Mouse (Mus musculus): ENCODE measurements at regions not wholly inside any gene's neighbourhood (a gene's known extent, or its start where the extent isn't known, plus 50 kb on each side); places are given as distances from the start of the nearest gene placed in this dataset.

GRCm38 (mm10) chr2:71613216-71613615 lies 66.7 kb upstream of the Dlx2 start:
- DNase-seq = no peak
- TF ChIP-seq CTCF (conservative IDR thresholded peaks at IDR 0.05; ENCODE audit: insufficient read depth, insufficient read length, low read depth, low read length) = no peak
- no peak for TF ChIP-seq POLR2A (IDR thresholded peaks at IDR 0.05; ENCODE audit: low read depth, low read length)
- H3K27me3 ChIP-seq (replicated peaks; ENCODE audit: control insufficient read depth, insufficient read depth, low read length) = no peaks in the 10 kb centered on the region
- no peaks in the 10 kb centered on the region for H3K36me3 ChIP-seq (ENCODE audit: control insufficient read depth, insufficient read depth, low read length)
- WGBS = 66% methylated on average over 2 of the region's 2 CpGs
- H3K4me1 ChIP-seq (ENCODE audit: control insufficient read depth, insufficient read depth, low read length) = peaks cover 6% of the 10 kb centered on the region; the same call in 1 of the 2 replicates
- no peak overlapping the region for H3K4me3 ChIP-seq (ENCODE audit: insufficient read depth, low read depth, low read length)
- no peak overlapping the region for H3K27ac ChIP-seq (ENCODE audit: insufficient read depth, low read depth, low read length)

GRCm38 (mm10) chr2:71616526-71616925 lies 70.0 kb upstream of the Dlx2 start:
- Histone ChIP-seq H3K4me3 (ENCODE audit: insufficient read depth, low read depth, low read length) (no peak overlapping the region), H3K36me3 (ENCODE audit: control insufficient read depth, insufficient read depth, low read length) (no peaks in the 10 kb centered on the region), H3K27ac (ENCODE audit: insufficient read depth, low read depth, low read length) (no peak overlapping the region), H3K27me3 (replicated peaks; ENCODE audit: control insufficient read depth, insufficient read depth, low read length) (no peaks in the 10 kb centered on the region), H3K4me1 (ENCODE audit: control insufficient read depth, insufficient read depth, low read length) (no peaks in the 10 kb centered on the region; the same call in 1 of the 2 replicates)
- no peak for DNase-seq
- 88% methylated on average over 5 of the region's 5 CpGs for WGBS
- TF ChIP-seq POLR2A (IDR thresholded peaks at IDR 0.05; ENCODE audit: low read depth, low read length) (no peak), CTCF (conservative IDR thresholded peaks at IDR 0.05; ENCODE audit: insufficient read depth, insufficient read length, low read depth, low read length) (no peak)

GRCm38 (mm10) chr2:71621458-71621857 lies 74.9 kb upstream of the Dlx2 start:
- TF ChIP-seq POLR2A (IDR thresholded peaks at IDR 0.05; ENCODE audit: low read depth, low read length) (no peak), CTCF (conservative IDR thresholded peaks at IDR 0.05; ENCODE audit: insufficient read depth, insufficient read length, low read depth, low read length) (no peak)
- no peaks in the 10 kb centered on the region for H3K36me3 ChIP-seq (ENCODE audit: control insufficient read depth, insufficient read depth, low read length)
- H3K4me3 ChIP-seq (ENCODE audit: insufficient read depth, low read depth, low read length) = no peak overlapping the region
- 95% methylated on average over 2 of the region's 2 CpGs for WGBS
- H3K27ac ChIP-seq (ENCODE audit: insufficient read depth, low read depth, low read length) = no peak overlapping the region
- DNase-seq = no peak
- H3K27me3 ChIP-seq (replicated peaks; ENCODE audit: control insufficient read depth, insufficient read depth, low read length) = no peaks in the 10 kb centered on the region
- H3K4me1 ChIP-seq (ENCODE audit: control insufficient read depth, insufficient read depth, low read length) = 0 out of 2 replicates have a peak, but pooled peaks cover 7% of the 10 kb centered on the region

- H3K27me3 ChIP-seq (replicated peaks; ENCODE audit: control insufficient read depth, insufficient read depth, low read length) = no peaks in the 10 kb centered on the region
- no peak for TF ChIP-seq CTCF (conservative IDR thresholded peaks at IDR 0.05; ENCODE audit: insufficient read depth, insufficient read length, low read depth, low read length)
- no peak for TF ChIP-seq POLR2A (IDR thresholded peaks at IDR 0.05; ENCODE audit: low read depth, low read length)
- peak; percentile 35 for DNase-seq
- H3K36me3 ChIP-seq (ENCODE audit: control insufficient read depth, insufficient read depth, low read length) = no peaks in the 10 kb centered on the region
- H3K27ac ChIP-seq (ENCODE audit: insufficient read depth, low read depth, low read length) = peak overlapping the region; percentile 61
- 38% methylated on average over 9 of the region's 9 CpGs for WGBS
- H3K4me3 ChIP-seq (ENCODE audit: insufficient read depth, low read depth, low read length) = no peak overlapping the region
- H3K4me1 ChIP-seq (ENCODE audit: control insufficient read depth, insufficient read depth, low read length) = 0 out of 2 replicates have a peak, but pooled peaks cover 7% of the 10 kb centered on the region
These were observed 76.1 kb upstream of the Dlx2 start for GRCm38 (mm10) chr2:71622532-71623099.

GRCm38 (mm10) chr2:71623134-71623533 lies 76.6 kb upstream of the Dlx2 start:
- H3K27me3 ChIP-seq (replicated peaks; ENCODE audit: control insufficient read depth, insufficient read depth, low read length) = no peaks in the 10 kb centered on the region
- H3K4me1 ChIP-seq (ENCODE audit: control insufficient read depth, insufficient read depth, low read length) = 0 out of 2 replicates have a peak, but pooled peaks cover 7% of the 10 kb centered on the region
- TF ChIP-seq CTCF (conservative IDR thresholded peaks at IDR 0.05; ENCODE audit: insufficient read depth, insufficient read length, low read depth, low read length) (no peak), POLR2A (IDR thresholded peaks at IDR 0.05; ENCODE audit: low read depth, low read length) (no peak)
- H3K27ac ChIP-seq (ENCODE audit: insufficient read depth, low read depth, low read length) = no peak overlapping the region
- no peak overlapping the region for H3K4me3 ChIP-seq (ENCODE audit: insufficient read depth, low read depth, low read length)
- peak; percentile 42 for DNase-seq
- H3K36me3 ChIP-seq (ENCODE audit: control insufficient read depth, insufficient read depth, low read length) = no peaks in the 10 kb centered on the region
- WGBS = 42% methylated on average over 2 of the region's 2 CpGs

GRCm38 (mm10) chr2:71625298-71625902 lies 78.8 kb upstream of the Dlx2 start:
- TF ChIP-seq CTCF (conservative IDR thresholded peaks at IDR 0.05; ENCODE audit: insufficient read depth, insufficient read length, low read depth, low read length) (no peak), POLR2A (IDR thresholded peaks at IDR 0.05; ENCODE audit: low read depth, low read length) (no peak)
- H3K36me3 ChIP-seq (ENCODE audit: control insufficient read depth, insufficient read depth, low read length) = no peaks in the 10 kb centered on the region
- H3K4me3 ChIP-seq (ENCODE audit: insufficient read depth, low read depth, low read length) = no peak overlapping the region
- H3K27me3 ChIP-seq (replicated peaks; ENCODE audit: control insufficient read depth, insufficient read depth, low read length) = no peaks in the 10 kb centered on the region
- DNase-seq = no peak
- H3K27ac ChIP-seq (ENCODE audit: insufficient read depth, low read depth, low read length) = no peak overlapping the region
- H3K4me1 ChIP-seq (ENCODE audit: control insufficient read depth, insufficient read depth, low read length) = peaks cover 7% of the 10 kb centered on the region; the same call in 1 of the 2 replicates
- 80% methylated on average over 7 of the region's 7 CpGs for WGBS

GRCm38 (mm10) chr2:71626404-71626803 lies 79.8 kb upstream of the Dlx2 start:
- TF ChIP-seq POLR2A (IDR thresholded peaks at IDR 0.05; ENCODE audit: low read depth, low read length) (no peak), CTCF (conservative IDR thresholded peaks at IDR 0.05; ENCODE audit: insufficient read depth, insufficient read length, low read depth, low read length) (no peak)
- no peaks in the 10 kb centered on the region for H3K27me3 ChIP-seq (replicated peaks; ENCODE audit: control insufficient read depth, insufficient read depth, low read length)
- peaks cover 7% of the 10 kb centered on the region; the same call in 1 of the 2 replicates for H3K4me1 ChIP-seq (ENCODE audit: control insufficient read depth, insufficient read depth, low read length)
- H3K27ac ChIP-seq (ENCODE audit: insufficient read depth, low read depth, low read length) = no peak overlapping the region
- H3K36me3 ChIP-seq (ENCODE audit: control insufficient read depth, insufficient read depth, low read length) = no peaks in the 10 kb centered on the region
- no peak overlapping the region for H3K4me3 ChIP-seq (ENCODE audit: insufficient read depth, low read depth, low read length)
- WGBS = 66% methylated on average over 12 of the region's 12 CpGs
- DNase-seq = no peak

All from kidney, adult 2 months (tissue).